Mouse (Mus musculus): ENCODE results near the gene Fam43b. TPM values are rescaled to one million over a fixed set of nuclear protein-coding genes. Genes with fewer than 3 reads are reported as not detected.

The Fam43b gene
- not detected in 2 replicates for total RNA-seq (2023)

DNA sequence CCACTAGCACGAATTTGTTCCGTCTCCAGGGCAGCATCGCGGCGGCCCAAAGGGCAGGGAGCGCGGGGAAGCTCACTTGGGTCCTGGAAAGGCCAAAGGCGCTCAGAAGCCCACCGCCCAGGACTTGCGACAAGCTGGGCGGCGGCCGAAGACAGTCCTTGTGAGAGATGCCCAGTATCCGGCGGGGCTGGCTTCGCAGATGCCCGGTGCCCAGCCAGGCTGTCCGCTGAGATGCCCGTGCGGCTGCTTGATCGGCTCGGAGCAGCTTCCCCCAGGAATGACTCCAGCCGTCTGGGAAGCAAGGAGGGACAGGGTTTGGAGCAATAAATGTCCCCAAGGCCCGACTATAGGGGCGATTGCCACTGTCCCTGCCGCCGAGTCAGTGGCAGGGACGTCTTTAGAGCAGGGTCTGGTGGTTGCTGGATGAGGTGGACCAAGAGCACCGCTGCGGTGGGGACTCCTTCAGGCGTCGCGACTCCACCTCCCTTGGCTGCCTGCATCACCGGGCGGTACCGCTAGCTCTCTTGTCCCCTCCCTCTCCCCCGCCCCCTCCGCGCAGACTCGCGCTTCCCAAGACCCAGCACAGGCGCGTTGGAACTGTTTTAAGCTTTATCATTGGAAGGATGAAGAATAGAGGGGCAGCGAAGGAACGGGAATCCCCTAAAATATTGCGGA lies at the start of gene Fam43b:
Gene Fam43b, minus strand, starts transcription at position 558 of the 675 bp plus-strand sequence.

DNA sequence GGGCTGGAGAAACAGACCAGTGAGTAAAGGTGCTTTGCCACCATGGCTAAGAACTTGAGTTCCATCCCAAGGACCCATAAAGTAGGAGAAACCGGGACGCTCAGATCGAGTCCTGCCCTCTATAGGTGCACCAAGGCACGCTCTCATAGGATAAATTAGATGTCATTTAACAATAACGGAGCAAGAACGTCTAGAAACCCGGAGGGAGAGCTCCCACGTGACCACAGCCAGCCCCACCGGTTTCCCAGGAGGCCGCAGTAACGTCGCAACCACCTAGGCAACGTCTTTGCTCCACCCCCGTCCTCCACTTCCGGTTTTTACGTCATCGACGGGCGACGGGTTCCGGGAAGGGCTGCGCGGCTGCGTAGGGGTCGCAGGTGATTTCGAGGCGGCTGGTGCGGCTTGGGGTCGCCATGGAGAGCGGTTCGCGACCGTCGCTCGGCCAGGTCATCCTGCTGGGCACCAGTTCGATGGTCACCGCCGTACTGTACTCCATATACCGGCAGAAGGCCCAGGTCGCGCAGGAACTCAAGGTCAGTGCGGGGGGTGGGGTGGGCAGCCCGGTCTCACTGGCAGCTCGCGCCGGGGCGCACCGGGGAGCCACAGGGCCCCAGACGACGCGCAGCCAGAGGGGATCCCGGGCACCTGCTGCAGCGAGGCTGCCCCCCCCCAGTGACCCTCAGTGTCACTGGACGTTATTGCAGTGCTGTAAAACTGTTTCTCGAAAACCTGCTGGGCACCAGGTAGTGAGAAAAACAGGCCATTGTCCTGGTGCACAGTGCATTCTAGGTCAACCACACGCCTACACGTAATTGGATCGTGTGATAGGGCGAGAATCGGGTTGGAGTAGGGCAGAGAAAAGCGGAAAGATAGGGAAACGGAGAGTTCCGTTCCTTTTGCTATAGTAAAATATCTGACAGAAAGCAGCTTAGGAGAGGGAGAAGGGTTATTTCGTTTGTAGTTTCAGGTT lies 38.3 kb upstream of the Fam43b start, which contains the start of gene Mul1:
Gene Mul1, plus strand, starts transcription at position 325 of the 970 bp plus-strand sequence.

DNA sequence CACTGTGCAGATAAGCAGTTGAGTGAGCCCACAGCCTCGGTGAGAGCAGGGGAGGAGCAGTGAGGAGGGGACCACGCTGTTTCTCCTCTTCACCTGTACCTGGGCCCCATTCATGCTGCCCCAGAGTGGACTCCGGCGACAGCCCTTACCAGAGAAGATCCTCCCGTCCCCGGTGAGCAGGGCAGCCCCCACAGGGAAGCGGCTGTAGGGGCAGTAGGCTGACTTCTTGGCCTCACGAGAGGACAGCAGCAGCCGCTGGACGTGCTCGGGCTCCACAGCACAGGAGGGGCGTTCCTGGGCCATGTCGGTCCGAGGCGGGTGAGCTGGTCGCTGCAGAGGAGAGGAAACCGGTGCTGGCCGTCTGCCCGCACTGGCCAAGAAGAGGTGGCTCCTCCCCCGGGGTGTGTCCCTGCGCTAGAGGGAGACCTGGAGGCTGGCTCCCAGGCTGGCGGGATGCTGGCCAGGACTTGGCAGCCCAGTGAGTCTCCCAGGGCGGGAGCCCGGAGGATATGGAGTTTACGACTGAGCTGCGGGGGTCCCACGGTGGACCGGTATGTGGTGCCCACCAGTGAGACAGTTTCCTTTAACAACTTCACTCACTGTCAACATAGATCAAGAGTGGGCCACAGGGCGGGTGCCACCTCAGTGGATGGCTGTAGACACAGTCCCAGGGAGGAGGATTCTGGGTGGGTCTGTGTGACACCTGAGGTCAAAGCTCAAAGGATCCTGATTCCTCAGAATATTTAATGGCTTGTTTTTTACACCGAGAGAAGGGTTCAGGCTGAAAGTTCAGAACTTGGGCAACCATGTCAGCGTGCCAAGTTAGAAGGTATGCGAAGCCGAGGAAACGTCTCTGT lies 28.5 kb downstream of the Fam43b start, which contains the start of gene Cda:
Gene Cda, minus strand, starts transcription at position 352 of the 857 bp plus-strand sequence.

Other genes with a start within 250 kb of the Fam43b start
- gene Hp1bp3, start 180.2 kb downstream of the Fam43b start, total RNA-seq (2023): 108 and 132 TPM in 2 replicates
- gene Sh2d5, start 146.1 kb downstream of the Fam43b start, total RNA-seq (2023): 3.4 and 5.3 TPM in 2 replicates
- gene Kif17, start 146.1 kb downstream of the Fam43b start, total RNA-seq (2023): 0.98 and 1.5 TPM in 2 replicates
- gene Ddost, start 91.8 kb downstream of the Fam43b start, total RNA-seq (2023): 64.1 and 75.0 TPM in 2 replicates
- gene Pink1, start 70.2 kb downstream of the Fam43b start, total RNA-seq (2023): 36.9 and 50.4 TPM in 2 replicates
- not detected in 2 replicates for gene Cda, start 28.5 kb downstream of the Fam43b start, total RNA-seq (2023)
- gene Mul1, start 38.1 kb upstream of the Fam43b start, total RNA-seq (2023): 27.8 and 39.1 TPM in 2 replicates
- 0.68 and 0.69 TPM in 2 replicates for gene Camk2n1, start 57.8 kb upstream of the Fam43b start, total RNA-seq (2023)
- gene Vwa5b1, start 239.4 kb upstream of the Fam43b start, total RNA-seq (2023): not detected in 2 replicates

Measured in neutrophil, adult 65 days (primary cell).